ENCODE assay signal across 10 mouse cellular contexts in the genomic region with DNA sequence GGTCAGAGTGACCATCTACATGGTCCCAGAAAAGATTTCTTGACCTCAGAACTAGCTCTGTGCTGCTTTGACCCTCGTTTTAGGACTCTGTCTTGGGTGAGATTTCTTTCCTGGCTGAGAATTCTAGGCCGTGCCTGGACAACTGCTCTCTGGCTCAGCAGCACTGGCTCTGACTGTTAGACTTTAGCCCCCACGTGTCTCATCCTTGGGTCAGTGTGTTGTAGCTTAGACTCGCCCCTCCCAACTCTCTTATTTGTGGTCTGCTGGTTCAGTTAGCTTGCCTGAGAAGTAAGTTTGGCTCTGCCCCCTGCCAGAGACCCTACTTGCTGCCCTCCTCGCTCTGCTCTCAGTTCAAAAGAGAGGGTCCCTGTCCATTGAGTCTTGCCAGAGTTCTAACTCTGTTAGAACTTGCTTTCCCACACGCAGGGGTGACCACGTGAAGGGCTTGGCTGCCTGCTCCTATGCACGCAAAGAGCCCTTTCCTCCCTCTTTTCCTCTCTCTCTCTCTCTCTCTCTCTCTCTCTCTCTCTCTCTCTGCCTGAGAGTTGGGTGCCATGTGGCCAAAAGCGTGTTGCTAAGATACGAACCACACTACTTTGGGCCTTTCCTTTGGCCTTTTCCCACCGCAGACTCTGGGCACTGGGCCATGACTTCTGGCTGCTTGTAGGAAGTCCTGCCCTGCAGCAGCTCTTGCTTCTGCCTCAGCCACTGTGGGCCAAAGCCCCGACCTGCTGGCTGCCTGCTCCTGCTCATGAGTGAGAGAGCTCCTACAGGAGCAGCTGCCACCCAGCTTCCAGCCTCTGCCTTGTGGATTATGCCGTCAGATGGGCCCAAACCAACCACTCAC.
DNase-seq lines count a peak whose midpoint lies in the region; ATAC-seq lines count a peak whose summit lies in the region.
"Had no signal": no experiment of that assay in that cellular context is flagged by ENCODE, and none has a peak within 500 bp of the region (broad histone marks: within the 10 kb centered on the region; RNA-seq: fewer than 3 reads in every experiment).

No protein-coding gene starts in this region.

- no peaks in the 10 kb centered on the region for H3K9me3 ChIP-seq in kidney, embryonic 14.5 days (ENCODE audit: control insufficient read depth, low read length)
- H3K9me3 ChIP-seq: G1E had no signal

- no peak for ATAC-seq in kidney, embryonic 14.5 days (ENCODE audit: low FRiP score, low TSS enrichment)
- ATAC-seq in cerebellum, adult (ENCODE audit: insufficient number of reproducible peaks, low FRiP score, low TSS enrichment), result peak; percentile 49; the same call in 1 of the 2 replicates

- H3K27ac ChIP-seq in kidney, embryonic 14.5 days (ENCODE audit: low read depth, low read length), result no peak overlapping the region

- H3K4me1 ChIP-seq in kidney, embryonic 14.5 days (ENCODE audit: control insufficient read depth, insufficient read depth, low read length), result no peaks in the 10 kb centered on the region
- H3K4me1 ChIP-seq: megakaryocyte, embryonic 14.5 days had no signal

- H3K4me3 ChIP-seq in kidney, embryonic 14.5 days (ENCODE audit: low read length), result no peak overlapping the region
- H3K4me3 ChIP-seq: megakaryocyte, embryonic 14.5 days had no signal

- no peak overlapping the region for H3K4me2 ChIP-seq in kidney, embryonic 14.5 days (replicated peaks; ENCODE audit: low read depth, low read length)

- H3K36me3 ChIP-seq in kidney, embryonic 14.5 days (ENCODE audit: control insufficient read depth, insufficient read depth, low read length), result no peaks in the 10 kb centered on the region
- H3K36me3 ChIP-seq: G1E had no signal

- WGBS in kidney, embryonic 14.5 days, result 68% methylated on average over 13 of the region's 13 CpGs

- H3K9ac ChIP-seq in kidney, embryonic 14.5 days (ENCODE audit: low read depth, low read length), result no peak overlapping the region

- no peaks in the 10 kb centered on the region for H3K27me3 ChIP-seq in kidney, embryonic 14.5 days (ENCODE audit: control insufficient read depth, insufficient read depth, low read length)
- H3K27me3 ChIP-seq: megakaryocyte, embryonic 14.5 days had no signal

- DNase-seq in kidney, adult 11 months, result peak; percentile 39
- DNase-seq in gastrocnemius, postnatal 4 days (ENCODE audit: low spot score in 2 of 2), result peak; percentile 23 to 37
- peak; percentile 70 to 78 for DNase-seq in kidney, postnatal 25 days
- peak; percentile 41 for DNase-seq in lung, postnatal 36 days
- DNase-seq in embryo, embryonic 9.5 days (ENCODE audit: extremely low spot score), result no peak
- DNase-seq in embryo, embryonic 10 days (ENCODE audit: low spot score), result no peak

Comparison
In these comparisons a context has a peak if more than half of its experiments do, and no peak if none do; other contexts are left out.
1. DNase-seq: peak in kidney, adult 11 months (single experiment), gastrocnemius, postnatal 4 days (2 of 2), kidney, postnatal 25 days (2 of 2) and lung, postnatal 36 days (single experiment); none in embryo, embryonic 9.5 days (single experiment) and embryo, embryonic 10 days (single experiment).